Mouse (Mus musculus) frontal cortex, postnatal 14 days (tissue): ENCODE measurements at regions not wholly inside any gene's neighbourhood (a gene's known extent, or its start where the extent isn't known, plus 50 kb on each side); places are given as distances from the start of the nearest gene placed in this dataset.

Experiments used
- DNase-seq, 2 experiments: peaks; one replicate each; pipeline ENCODE4 v3.0.0; 2022; ENCODE audit warnings: low spot score in 2 of 2

DNA sequence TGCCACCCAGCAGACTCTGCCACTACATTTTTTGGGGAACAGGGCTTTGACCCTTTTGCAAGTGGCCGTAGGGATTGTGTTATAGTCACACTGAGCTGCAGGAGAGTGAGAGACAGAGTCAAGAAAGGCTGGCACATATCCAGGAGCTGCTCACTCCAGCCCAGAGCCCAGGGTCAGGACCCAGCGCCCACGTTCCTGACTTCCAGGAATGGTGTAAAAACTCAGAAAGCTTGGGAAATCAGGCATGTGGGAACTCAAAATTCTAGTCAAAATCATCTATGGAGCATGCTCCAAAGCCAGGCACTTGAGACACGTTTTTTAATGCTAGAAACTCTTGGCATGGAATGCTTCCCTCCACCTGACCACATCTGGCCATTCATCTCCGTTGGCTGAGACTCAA is 146.7 kb upstream of the Runx1 start:
- no peak for DNase-seq

DNA sequence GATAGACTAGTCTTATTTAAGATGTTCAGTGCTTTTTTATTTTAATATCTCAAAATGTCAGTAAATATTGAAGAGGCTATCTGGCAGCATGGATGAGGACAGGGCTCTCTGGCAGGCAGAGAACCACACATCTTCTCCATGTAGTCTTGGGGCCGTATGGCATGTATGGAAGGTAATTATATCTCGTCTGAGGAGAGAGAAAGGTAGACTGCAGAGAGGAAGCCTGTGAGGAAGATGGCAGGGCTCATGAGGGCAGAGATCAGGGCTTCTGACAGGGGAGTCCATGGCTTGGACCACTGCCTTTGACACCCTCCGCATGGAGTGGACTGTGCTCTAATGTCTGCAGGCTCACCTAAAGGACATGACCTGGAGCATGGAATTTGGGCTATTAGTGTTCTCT is 146.0 kb upstream of the Runx1 start:
- no peak for DNase-seq

DNA sequence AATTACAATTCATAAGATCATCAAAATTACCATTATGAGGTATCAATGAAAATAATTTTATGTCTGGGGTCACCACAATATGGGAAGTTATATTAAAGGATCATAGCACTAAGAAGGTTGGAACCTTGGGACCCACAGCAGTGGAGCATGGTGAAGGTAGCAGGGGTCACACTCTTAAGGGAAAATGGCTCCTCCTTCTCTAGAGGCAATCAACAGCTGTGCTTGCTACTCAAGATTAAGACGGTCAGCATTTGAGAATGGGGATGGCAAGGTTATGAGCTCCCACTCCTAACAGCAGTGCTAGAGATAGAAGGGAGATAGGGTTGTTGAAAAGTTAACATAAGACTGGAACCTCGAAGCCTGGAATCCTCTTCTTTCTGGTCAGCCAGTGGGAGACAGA is 144.6 kb upstream of the Runx1 start:
- DNase-seq = no peak

DNA sequence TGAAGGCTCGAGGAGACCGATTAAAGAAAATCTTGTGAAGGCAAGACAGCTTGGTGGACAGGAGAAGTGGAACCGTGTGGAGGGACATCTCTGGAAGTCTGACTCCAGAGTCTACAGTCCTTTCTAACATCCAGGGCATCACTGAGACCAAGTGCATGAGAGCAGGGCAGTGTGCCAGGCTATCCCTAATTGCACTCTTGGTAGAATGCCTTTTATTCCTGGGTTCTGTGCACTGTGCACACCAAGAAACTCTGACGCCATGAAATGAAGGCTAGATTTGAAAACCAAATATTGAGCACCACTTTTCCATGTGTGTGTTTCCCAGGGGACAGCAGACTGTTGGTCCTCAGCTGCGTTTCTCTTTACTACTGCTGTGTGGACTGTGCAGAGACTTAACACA is 143.1 kb upstream of the Runx1 start:
- no peak for DNase-seq

DNA sequence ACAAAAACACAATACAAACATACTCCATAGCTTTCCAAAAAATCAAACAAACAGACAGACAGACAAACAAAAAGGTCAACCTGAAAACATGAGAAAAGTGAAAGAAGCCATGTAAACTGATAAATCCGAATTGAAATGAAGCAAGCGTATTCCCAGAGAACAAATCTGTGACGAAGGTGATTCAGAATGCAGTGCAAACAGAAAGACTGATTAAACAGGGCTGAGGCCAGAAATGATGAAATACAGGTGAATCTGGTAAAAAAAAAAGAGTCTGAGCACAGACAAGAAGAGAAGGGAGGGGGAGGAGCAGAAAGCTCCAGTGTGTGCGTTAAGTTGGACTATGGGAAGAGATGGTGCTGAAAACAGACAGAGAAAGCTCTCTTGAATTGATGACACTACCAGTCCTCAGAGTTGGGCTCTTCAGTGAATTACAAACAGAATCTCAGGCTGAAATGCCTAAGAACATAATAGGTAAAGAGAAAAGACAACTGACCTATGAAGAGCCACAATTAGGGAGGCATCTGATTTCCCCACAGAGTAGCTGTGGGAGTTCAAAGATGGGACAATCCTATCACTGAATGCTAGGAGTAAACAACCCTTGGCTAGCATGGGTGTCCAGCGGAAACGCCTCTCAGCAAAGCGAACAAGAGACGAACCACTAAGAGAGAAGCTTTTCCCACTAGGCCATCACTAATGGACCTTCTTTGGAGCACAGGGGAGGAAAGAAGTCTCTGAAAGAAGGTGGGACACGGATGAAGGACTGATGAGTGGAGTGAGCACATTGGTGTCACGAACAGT is 140.3 kb upstream of the Runx1 start:
- DNase-seq = no peak

DNA sequence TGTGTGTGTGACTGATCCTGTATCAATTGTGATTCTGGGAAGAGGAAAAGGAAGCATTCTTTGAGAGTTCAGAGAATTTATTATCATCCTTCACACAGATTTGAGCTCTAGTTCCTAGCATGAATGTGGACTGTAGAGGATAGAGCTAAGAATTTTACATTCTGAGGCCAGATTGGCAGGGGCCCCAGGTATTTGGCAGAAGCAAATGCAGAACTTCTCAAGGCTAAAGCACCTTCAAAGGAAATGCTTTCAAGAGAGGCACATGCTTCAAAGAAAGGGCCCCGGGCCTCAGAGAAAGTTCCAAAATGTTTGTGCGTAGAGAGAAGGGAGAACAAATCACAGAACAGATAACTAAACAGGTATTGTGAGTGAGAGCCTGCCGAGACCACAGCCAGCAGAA is 139.7 kb upstream of the Runx1 start:
- DNase-seq = no peak

DNA sequence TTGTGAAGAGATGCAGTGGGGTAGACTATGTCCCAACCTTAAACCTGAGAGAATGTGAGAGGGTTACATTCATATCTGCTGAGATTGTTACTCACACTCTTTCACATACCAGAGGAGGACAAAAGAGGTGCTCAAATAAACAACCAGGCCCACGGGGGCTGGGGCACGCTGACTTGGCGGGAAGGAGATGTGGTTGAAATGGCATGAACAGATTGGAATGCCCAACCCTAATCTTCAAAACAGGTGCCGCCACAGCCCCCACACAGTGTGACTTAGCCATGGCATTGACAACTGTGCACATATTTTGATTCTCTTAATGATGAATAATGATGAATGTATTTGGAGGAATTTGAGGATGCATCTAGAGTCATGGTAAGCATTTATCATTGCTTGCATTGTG is 137.6 kb upstream of the Runx1 start:
- no peak for DNase-seq

DNA sequence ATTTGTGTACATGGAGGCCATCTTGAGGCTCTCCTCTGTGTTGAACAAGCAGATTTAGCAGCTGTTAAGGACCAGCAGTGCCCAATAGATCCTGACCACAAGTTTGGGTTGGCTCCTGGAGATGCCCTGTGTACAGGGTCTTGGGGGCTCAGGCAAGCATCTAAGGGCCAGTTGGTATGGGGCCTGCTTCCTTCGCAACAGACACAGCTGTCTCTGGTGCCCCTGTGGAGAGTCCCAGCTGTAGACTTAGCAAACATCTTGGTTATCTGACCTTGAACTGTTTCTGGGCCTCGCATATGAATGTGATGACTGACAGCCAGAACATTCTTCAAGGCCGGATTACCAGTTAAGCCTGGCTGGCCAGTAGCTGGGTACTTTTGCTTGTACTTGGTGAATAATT is 135.4 kb upstream of the Runx1 start:
- no peak for DNase-seq

DNA sequence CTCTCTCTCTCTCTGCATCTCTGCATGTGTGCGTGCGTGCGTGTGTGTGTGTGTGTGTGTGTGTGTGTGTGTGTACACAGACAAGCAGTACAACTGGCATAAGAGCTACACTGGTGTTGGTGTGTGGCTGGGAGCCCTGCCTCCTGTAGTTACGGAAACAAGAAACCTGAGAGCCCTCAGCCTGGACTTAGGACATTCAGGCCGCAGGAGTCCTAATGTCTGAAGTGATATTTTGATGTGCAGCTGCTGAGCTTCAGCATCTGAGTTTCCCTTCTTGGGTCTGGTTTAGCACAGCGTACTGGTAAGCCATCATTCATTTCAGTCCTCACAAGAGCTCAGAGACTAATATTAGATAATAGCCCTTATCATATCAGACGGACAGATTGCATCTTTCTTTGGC is 134.8 kb upstream of the Runx1 start:
- DNase-seq = no peak

DNA sequence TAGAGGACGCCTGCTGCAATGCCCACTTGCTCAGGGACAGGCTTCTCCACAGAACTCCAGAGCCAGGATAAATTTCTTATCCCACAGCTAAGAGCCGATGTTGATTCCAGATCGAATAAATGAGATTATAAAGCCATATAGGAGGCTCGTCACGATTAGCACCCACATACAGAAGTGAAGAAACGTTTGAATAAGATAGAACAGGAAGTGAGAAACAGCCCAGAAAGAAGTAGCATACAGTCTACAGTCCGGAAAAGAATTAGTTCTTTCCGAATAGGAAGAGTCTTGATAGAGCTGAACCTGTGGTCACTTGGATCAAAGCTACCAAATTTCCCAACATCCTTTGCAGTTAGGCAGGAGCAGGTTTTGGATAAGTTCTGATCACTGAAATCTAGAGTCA is 133.0 kb upstream of the Runx1 start:
- DNase-seq = no peak

DNA sequence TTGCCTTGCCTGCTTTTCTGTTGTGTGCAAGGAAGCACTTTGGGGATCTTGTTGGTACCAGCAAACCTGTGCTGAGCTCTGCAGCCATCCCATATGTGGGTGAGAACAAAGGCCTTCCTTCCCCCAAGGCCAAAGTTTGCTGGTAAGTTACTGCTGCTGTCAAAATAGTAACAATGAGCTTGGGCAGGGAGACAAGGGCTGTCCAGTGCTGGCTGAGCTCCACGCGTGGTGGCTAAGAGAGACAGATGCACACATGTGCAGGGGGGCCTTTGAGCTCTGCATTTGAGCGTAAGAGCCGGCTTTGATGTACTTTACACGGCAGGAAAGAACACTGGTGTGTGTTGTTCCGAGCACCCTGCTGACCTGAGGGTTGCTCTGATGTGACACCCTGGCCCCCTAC is 132.2 kb upstream of the Runx1 start:
- DNase-seq = no peak

DNA sequence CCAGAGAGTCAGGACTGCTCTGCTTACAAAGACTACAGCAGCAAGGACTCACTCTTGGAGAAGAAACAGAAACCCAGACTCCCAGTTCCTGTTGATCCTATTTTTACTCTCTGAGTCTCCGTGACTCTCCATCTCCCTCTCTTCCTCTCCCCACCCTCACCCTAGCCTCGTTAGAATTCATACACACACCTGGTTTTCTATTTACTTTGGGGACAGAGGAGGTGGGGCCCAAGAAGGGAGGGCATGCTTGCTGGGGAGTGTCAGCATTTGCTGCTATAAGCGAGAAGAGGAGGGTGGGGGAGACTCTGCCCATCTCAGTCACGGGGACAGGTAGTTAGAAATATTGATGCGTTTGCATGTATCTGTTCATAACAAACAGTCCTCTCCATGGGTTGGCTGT is 129.6 kb upstream of the Runx1 start:
- DNase-seq = no peak

DNA sequence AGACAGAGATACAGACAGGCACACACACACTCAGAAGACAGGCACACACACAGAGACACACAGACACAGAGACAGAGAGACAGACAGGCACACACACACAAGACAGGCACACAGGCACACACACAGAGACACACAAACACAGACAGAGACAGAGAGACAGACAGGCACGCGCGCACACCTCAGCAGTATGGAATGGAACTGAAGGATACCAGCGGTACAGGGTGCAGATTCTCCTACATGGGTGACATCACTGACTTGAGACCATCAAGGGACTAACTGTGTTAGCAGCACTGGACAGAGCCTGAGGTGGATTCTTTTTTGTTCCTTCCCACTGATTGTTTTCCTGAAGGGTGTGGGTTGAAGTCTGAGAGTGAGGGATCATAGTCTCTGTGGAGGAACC is 129.1 kb upstream of the Runx1 start:
- no peak for DNase-seq

DNA sequence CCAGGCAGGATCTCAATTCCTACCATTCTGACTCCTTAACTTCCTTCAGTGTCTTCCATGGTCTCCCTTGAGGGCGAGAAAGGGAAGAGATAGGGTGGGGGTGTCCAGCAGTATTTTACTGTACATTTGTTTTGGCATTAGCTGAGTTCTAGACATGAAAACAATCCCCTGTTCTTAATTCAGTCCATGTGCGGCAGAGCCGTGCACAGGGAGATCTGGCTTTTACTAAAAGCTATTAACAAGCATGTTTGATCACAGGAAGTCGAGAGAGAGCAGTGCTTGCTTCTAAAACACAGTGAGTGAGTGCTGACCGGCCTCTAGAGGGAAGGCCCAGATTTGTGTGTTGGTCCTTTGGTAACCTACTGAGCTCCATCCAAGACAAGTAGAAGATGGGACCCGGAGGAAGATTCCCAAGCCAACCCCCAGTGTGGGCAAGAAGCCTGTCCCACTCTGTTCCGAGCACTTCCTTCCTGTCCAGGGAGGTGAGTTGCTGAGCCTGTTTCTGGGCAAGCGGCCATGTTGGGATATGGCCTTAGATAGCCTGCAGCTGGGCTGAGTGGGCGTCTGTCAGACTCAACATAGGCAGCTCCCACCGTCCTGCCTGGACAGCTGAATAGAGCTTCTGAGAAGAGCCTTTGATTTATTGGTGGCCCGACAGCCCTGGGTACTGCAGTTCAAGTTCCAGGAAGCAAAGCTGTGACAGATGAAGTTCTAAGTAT is 128.1 kb upstream of the Runx1 start:
- peak in 1 of 2 experiments; percentile 20 for DNase-seq

DNA sequence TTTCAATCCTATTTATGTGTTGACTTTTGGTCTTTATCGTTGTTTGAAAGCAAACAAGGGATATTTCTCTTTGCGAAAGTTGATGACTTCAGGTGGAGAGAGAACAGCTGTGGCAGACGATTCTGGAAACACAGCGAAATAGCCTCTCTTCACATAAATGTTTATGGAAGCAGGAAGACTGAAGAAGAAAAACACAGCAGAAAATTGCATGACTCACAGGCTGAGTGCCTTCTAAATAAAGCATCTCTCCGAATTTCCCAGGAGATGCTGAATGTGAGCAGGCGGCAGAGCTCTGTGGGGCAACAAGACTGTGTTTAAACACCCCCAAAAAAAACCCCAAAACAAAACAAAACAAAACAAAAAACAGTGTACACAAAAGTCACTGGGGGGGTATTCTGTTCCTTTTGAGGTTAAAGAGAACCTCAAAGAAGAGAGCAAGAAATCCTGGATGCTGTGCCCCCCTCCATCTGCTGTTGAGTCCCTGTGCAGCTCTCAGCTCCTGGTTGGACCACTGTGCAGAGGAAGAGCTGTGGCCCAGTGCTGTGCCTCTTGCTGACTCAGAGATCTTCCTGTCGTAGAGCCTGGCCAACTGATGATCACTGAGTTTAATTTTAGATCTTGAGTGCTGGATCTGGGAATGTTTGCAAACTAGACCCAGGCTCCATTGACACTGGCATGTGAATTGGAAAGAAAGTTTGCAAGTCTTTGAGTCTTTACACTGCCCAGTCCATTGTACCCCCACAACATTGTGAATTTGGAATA is 126.6 kb upstream of the Runx1 start:
- no peak for DNase-seq

DNA sequence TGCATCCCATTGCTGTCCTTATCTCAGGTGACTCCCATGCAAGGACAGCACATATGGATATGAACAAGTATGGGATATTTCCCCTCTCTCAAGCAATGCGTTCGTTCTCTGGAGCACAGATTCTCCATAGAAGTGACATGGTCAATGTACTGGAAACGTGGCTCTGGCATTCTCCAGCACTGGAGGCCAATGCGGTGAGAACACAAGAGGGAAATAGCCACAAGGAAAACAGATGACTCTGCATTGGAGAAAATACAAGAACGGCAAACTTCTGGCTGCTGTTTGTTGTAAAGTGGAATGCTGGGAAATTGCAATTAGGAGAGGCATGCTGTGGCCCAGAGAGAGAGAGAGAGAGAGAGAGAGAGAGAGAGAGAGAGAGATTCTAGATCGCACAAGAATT is 125.6 kb upstream of the Runx1 start:
- DNase-seq = no peak

DNA sequence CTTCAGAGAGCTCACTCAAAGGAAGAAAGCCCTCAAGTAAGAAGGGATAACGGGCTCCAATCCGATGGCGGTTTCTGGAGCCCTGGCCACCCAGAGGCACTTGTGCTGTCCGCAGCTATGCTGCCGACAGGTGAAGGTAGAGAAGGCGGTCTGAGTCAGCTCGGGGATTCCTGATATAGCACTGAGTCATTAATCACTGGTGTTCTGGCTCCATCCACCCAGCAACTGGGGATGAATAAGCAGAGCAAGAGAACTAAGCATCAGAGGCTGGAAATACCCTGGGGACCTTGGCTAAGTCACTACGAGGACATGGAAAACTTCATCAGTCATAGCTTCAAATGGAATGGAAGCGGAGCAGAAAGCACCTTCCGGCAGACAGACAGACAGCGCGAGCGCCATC is 122.5 kb upstream of the Runx1 start:
- DNase-seq = no peak

DNA sequence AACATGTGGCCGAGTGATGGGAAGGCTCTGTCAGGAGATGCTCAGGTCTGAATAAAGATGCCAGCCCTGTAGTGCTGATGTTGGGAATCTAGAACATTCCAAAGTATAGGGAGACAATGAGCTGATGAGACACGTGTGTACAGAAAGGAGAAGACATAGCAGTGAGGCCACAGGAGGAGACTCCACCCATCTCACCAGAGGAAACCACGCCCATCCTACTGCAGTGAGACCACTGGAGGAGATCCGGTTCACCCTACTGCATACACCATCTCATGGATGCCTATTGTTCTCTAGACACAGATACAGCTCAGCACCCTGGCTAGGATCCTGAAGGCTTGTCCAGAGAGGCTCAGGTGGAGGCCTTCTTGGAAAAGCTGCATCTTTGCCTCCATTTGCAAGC is 120.6 kb upstream of the Runx1 start:
- no peak for DNase-seq

DNA sequence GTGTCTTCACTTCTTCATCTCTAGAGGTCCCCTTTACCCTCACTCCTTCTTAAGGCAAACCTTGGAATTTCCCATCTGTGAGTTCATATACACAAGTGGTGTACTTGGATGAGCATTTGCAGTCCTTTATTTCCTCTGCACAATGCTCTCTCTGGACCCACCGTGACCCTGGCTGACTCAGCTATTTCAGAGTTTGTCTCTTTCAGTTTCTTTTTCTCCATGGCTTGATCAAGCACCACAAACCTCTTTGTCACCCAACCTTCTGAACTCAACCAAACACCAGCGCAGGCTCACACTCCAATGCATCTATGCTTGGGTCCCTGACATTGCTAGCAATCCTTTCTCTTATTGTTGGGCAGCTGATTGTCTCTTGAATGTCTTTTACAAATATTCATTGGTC is 118.0 kb upstream of the Runx1 start:
- no peak for DNase-seq

DNA sequence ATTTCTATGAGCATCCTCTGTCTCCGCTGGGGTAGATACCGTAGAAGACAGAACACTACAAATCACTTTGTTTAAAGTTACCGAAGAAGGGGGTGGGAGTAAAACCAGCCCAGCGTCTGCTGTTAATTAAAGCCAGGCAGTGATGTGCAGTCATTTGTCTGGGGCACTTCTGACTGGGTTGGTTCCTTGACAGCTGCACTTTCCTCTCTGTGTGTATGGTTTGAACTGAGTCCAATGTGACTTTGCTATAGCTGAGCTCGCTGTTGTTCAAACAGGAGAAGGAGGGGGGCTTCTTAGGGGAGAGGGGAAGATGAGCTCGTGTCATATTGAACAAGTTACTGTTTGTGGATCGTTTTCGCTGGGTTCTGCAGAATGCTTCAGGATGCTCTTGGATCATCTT is 113.7 kb upstream of the Runx1 start:
- DNase-seq = no peak

DNA sequence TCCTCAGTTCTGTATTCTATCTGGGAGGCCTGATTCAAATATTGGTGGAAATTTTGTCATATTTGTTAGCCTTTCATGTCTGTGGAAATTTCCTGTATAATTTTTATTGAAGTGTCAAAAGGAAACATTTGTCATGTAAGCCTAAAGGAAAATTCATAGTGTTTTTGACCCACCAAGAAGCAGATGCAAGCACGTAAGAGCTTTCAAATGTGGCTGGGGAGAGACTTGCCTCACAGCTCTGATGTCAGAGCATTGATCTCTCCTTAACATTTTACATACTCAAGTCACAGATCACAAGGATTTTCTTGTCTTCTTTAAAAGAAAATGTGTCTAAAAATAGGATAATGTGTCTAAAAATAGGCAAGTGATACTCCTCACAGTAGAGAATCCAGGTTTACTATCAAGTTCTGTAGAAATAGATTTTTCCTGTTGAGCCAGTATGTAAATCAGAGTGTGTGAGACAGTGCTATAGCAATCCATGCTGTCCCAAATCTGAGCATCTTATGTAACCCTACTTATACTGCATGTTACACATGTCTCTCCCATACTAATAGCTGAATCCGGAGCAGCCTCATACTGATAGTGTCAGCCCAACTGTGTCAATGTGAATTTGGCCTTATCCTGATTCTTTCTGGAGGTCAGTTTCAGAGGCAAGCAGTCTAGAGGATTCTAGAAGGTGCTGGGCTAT is 110.0 kb upstream of the Runx1 start:
- DNase-seq = no peak

DNA sequence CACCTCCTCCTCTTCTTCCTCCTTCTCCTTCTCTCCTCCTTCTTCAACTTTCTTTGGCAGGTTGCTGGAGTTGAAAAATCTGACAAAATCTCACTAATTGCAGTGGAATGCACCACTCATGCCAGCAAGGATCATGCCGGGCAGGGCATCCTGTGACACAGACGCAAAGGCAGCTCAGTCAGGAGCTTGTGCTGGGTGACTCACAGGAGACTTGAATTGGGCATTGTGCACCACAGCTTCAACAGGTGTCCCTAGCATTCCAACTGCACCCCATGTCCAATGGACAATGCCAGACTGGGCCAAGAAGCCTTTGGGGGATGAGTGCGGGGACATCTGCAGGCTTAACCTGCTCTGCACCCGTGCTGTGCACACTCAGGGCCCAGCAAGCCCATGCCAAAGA is 104.2 kb upstream of the Runx1 start:
- DNase-seq = no peak
